Mouse (Mus musculus) liver, adult (tissue): ENCODE measurements around the gene Atad5.

Source experiments
- GATA4 ChIP-seq: IDR thresholded peaks from 2 replicates; pipeline ENCODE4 v1.6.1; 2014; ENCODE audit warnings: mild to moderate bottlenecking, low read length; ENCODE audit not compliant: insufficient replicate concordance

Gene Atad5

DNA sequence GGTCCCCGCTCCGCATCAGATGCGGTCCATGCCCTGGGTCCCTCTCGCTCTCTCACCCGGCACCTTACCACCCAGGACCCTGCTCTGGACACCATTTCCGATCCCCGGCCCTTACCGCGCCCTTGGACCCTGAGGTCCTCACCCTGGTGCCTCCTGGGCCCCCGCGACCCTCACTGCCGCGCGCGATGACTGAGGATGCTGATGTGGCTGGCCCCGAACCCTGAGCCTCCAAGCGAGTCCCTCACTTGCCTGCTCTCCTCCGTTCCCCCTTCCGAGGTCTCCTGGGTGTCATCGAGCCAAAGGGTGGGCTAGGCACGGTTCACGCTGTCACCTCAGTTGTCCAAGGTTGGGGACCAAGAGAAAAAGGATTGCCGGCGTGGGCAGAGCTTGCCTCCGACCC is 65.3 kb downstream of the Atad5 start:
- TF ChIP-seq GATA4 = no peak

DNA sequence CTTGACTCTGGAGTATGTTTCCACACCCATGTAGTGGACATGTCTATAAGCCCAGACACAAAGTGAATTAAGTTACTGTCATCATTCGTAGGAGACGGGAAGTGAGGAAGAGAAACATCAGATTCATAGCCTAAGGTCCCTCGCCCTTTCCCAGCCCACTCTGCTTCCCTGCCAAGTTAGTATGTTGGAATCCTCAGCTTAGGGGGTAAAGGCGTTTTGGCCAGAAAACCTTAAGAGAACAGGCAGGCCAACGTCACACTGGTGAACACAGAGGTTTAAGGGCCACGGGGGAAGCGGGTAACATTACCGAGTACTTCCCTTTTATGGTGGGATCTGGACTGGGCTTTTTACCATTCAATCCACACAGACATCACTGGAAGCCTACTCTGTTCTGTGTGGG is 66.3 kb downstream of the Atad5 start:
- no peak for TF ChIP-seq GATA4

DNA sequence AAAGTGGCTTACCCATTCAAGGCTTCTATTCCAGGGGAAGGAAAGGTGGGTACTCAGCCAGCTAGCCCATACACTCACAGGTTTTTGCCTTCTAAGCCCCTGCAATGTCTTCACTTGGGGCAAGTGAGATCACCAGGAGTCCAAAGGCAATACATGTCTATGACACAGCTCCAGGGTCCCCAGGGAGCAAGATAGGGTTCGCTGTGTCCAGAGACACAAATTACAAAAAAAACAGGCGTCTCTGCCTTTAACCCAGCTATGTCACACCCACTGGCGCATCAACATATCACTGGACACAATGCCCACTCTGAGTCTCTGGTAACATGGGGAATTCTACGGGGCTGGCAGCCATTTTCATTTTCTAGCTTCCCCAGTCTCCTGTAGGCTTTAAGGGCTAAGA is 66.8 kb downstream of the Atad5 start:
- no peak for TF ChIP-seq GATA4

- TF ChIP-seq GATA4 = no peak
Observed at GRCm38 (mm10) chr11:80156841-80157240, 67.6 kb downstream of the Atad5 start.

DNA sequence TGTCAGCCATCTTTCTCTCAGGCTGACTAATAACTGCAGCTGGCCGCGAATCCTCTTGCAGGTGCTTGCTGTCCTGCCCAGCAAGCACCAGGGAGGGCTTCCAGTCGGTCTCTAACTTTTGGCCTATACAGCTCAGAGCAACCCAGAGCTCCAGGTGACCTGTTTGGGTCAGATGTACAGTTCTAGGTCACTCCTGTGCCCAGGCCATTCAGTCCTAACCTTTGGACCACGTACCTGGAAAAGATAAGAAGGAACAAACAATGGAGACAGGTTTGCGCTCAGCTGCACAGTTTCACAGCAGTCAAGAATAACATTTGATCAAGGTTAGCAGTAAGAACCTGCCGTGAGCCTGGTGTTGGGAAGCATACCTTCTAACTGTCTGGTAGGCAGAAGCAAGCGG is 69.8 kb downstream of the Atad5 start:
- TF ChIP-seq GATA4 = peak; percentile 95

GRCm38 (mm10) chr11:80161041-80161440 is 71.8 kb downstream of the Atad5 start:
- TF ChIP-seq GATA4 = no peak

DNA sequence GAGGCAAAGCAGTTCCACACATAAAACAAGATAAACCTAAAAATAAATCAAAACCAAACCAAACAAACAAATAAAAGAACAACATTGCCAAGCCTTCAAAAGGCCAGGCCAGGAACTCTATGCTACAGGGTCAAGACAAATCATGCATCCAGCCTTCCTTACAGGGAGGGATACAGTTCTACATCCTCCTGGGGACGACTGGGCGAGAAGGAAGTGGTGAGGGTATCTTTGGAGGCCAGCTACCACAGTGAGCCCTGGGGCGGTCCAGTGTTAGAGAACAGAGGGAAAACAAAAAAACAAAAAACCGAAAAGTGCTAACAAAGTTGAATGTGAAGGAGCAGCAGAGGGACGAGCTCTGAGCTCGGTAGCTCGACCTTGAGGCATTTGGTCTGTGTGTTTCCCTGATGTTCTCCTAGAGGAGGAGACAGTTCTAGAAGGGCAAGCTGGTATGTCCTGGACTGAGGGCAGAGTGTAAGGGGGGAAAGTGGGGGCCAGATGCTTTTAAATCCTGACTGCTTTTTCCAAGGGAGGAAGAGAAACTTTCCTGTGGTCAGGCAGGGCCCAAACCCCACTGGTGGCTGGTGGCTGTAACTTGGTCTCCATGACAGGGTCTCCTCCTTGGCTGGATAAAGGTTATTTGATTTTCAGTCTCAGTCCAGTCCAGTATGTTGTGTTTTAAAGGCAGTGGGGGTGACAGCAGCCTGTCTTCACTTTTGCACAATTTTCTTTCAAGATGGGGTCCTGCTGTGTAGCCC is 74.3 kb downstream of the Atad5 start:
- TF ChIP-seq GATA4 = no peak

DNA sequence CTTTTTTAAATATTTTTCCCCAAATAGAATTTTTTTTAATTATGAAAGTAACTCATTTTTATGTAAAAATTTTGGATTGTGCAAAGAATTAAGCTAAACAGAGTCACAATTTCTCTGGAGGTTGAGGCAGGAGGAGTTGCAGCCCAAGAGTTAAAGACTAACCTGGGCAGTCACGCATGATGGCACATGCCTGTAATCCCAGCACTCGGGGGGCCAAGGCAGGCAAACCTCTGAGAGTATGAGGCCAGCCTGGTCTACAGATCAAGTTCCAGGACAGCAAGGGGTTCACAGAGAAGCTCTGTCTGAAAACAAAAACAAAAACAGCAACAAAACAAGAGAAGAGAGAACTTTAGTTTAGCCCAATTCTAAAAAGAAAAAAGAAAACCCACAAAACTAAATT is 75.0 kb downstream of the Atad5 start:
- TF ChIP-seq GATA4 = no peak

- TF ChIP-seq GATA4 = no peak
Observed at GRCm38 (mm10) chr11:80168121-80168520, 78.9 kb downstream of the Atad5 start.

DNA sequence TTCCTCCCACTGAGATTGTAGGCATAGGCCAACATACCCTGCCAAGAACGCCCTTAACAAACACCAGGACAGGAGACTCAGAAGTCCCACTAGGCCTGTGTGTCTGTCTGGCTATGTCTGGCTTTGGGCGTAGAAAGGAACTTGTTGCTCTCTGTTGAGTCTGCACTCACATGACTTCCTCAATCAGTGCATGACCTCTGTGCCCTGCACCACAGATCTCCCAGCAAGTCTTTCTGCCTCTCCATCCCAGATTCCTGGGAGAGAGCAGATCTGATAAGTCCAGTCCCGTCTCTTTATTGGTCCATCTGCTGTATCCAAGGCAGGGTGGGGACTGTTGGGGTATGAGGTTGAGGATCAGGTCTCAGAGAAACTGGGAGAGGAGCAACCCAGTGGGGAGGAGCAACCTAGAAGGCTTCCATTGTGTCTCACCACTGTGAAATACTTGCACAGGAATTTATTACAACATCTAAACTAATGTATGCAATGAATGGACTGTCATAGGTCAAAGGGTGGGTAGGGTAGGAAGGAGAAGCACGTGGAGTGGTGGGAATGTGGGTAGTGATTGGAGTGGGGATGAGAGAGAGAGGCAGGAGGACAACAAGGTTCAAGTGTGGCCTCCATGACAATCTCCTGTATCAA is 79.5 kb downstream of the Atad5 start:
- TF ChIP-seq GATA4 = no peak

GRCm38 (mm10) chr11:80169629-80170028 is 80.4 kb downstream of the Atad5 start:
- TF ChIP-seq GATA4 = no peak

GRCm38 (mm10) chr11:80170351-80170750 is 81.2 kb downstream of the Atad5 start:
- TF ChIP-seq GATA4 = peak; percentile 46; the same call in 1 of the 2 replicates

DNA sequence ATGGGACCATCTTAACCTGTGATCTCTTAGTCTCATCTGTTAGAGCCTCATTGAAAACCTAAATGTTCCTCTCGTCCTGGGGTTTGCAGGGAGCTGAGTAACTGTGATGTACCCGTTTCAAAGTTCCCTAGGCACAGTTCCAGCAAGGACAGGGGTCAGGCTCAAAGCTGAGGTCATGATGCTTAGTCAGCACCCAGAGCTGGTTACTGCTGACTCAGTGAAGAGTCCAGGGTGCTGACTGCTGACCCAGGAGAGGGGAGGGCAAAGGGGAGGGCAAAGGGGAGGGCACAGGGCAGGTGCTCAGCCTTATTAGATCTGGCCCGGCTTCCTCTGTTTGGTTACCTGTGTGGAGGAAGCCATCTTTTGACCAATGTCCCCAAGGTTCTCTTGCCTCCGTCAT is 82.7 kb downstream of the Atad5 start:
- TF ChIP-seq GATA4 = peak; percentile 28; the same call in 1 of the 2 replicates

- TF ChIP-seq GATA4 = peak; percentile 30; the same call in 1 of the 2 replicates
Observed at GRCm38 (mm10) chr11:80173963-80174670, 84.9 kb downstream of the Atad5 start.

DNA sequence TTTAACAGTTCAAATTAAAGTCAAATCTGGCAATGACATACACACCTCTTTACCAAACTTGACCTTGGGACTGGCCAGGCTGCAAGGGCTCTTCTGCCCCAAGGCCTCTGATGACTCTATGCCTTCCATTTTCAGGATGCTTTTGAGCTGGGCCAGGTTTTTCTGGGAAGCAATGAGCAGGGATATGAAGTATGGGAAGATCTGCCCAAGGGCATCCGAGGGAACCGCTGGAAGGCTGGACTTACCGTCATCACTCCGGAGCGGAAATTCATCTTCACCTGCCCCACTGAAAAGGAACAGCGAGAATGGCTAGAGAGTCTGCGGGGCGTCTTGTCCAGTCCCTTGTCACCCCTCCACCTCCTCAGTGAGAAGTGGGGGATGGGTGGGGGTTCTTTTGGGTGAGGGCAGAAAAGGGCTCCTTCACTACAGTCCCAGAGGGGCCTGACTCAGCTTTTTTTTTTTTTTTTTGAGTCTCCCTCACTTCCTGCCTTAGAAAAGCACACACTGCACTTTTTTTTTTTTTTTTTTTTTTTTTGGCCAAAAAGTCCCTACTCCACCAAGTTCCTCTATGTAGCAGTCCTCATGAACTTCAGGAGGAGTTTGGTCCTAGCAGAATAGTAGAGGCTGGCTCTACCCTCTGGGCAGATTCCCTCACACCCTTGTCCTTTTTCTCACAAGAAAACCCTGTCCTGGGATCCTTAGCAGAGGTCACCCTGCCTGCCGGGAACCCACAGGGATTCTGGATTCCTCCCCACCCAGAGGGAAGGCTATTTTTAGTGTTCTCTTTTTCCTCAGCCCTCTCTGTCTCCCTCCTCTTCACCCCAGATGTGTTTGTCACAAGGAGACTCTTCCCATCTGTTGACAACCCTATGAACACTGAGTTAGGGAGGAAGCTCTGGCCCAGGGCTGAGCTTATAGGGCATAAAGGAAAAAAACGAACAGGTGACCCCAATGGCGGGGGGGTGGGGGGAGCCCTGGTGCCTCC is 88.0 kb downstream of the Atad5 start:
- no peak for TF ChIP-seq GATA4
